Mouse (Mus musculus) midbrain, embryonic 13.5 days (tissue): Measurements from ENCODE around the gene Gcnt4. TPM values are rescaled to one million over a fixed set of nuclear protein-coding genes. Genes with fewer than 3 reads are reported as not detected.

Experiments
- polyA plus RNA-seq: library from polyadenylated mRNA; unstranded; fragments of >200 nt; fragmentation: Nextera tagmentation; extraction: Ambion mirVana; gene quantifications from 2 replicates; pipeline ENCODE4 v1.2.1, GENCODE M21; 2015

Gcnt4 gene
- polyA plus RNA-seq, 1 experiment from 2014 or later = 0.15 TPM

Other genes with a start within 250 kb of the Gcnt4 start
- gene Ankrd31, start 176.4 kb upstream of the Gcnt4 start, polyA plus RNA-seq = 0.04 TPM in 1 of 2 replicates, not detected in the other
- not detected in 2 replicates for gene 1700029F12Rik, start 109.7 kb downstream of the Gcnt4 start, polyA plus RNA-seq
- 18.6 and 18.8 TPM in 2 replicates for gene Fam169a, start 142.6 kb downstream of the Gcnt4 start, polyA plus RNA-seq
- gene Gm6169, start 174.5 kb downstream of the Gcnt4 start, polyA plus RNA-seq = 0.43 and 1.1 TPM in 2 replicates
- gene Gfm2, start 213.2 kb downstream of the Gcnt4 start, polyA plus RNA-seq = 38.3 and 42.1 TPM in 2 replicates
- gene Nsa2, start 213.2 kb downstream of the Gcnt4 start, polyA plus RNA-seq = 42.9 and 51.0 TPM in 2 replicates